Mouse (Mus musculus) A20 (cell line): Measurements from ENCODE around the gene Cxcl13.

Experiments used
- DNase-seq: peaks from one replicate; pipeline ENCODE4 v3.0.0-alpha.2; 2011; ENCODE audit warnings: low read depth, low spot score

Gene Cxcl13

GRCm38 (mm10) chr5:95983797-95984486 lies 27.2 kb downstream of the Cxcl13 start:
- no peak for DNase-seq

GRCm38 (mm10) chr5:95991339-95992292 lies 34.9 kb downstream of the Cxcl13 start:
- DNase-seq = no peak

GRCm38 (mm10) chr5:95997276-95997675 lies 40.5 kb downstream of the Cxcl13 start:
- no peak for DNase-seq

GRCm38 (mm10) chr5:96003348-96003747 lies 46.6 kb downstream of the Cxcl13 start:
- no peak for DNase-seq

GRCm38 (mm10) chr5:96008274-96008842 lies 51.6 kb downstream of the Cxcl13 start:
- no peak for DNase-seq

GRCm38 (mm10) chr5:96009076-96009475 lies 52.3 kb downstream of the Cxcl13 start:
- no peak for DNase-seq
